Mouse (Mus musculus) cerebellum, adult 9-10 months (tissue): ENCODE measurements around the gene Vmn1r70.

Experiments
- DNase-seq: peaks from one replicate; pipeline ENCODE4 v3.0.0; 2022

Vmn1r70 gene

GRCm38 (mm10) chr7:10631232-10631631 is at the start of gene Vmn1r70:
Vmn1r70 (plus strand) TSS chr7:10631532.
- DNase-seq = no peak

DNA sequence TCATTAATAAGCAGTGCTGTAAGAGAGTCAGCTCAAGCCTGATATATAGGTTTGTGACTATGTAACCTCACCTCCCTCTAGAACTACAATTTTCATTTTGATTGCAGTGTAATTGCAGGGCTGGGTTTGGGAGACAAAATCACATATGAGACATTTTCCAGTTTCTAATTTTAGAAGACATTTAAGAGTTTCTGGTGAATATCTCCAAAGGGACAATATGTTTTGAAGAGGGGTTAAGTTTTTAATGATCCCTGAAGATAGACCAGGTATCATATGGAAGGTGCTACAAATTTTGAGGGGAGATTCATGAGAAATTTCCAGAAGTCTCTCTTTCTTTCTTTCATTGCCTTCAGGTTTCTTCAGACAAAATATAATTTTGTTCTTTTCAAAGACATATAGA is 17.8 kb upstream of the Vmn1r70 start, which contains the start of gene Vmn1r69:
Vmn1r69 (minus strand) TSS at position 101 of the 400 bp plus-strand sequence.
- no peak for DNase-seq
